Mouse (Mus musculus) forebrain, embryonic 12.5 days (tissue): ENCODE measurements around the gene Sdsl. TPM values are rescaled to one million over a fixed set of nuclear protein-coding genes. Genes with fewer than 3 reads are reported as not detected.

Experiments
- ATAC-seq: fragments of 200-750 bp; cut with Nextera tagmentation; 2 replicates; pipeline ENCODE4 v1.8.0; 2017; ENCODE audit warnings: moderate TSS enrichment; ENCODE audit not compliant: low FRiP score
- H3K27ac ChIP-seq: fragments of 300-500 bp; sonication (generic); 2 replicates; pipeline ENCODE4 v1.5.1; 2016; ENCODE audit warnings: mild to moderate bottlenecking
- H3K27me3 ChIP-seq: fragments of 300-500 bp; sonication (generic); 2 replicates; pipeline ENCODE4 v1.6.1; 2016; ENCODE audit warnings: mild to moderate bottlenecking
- H3K36me3 ChIP-seq: fragments of 300-500 bp; sonication (generic); replicated peaks from 2 replicates; pipeline ENCODE4 v1.6.1; 2016; ENCODE audit warnings: mild to moderate bottlenecking
- H3K4me1 ChIP-seq: fragments of 300-500 bp; sonication (generic); 2 replicates; pipeline ENCODE4 v1.6.1; 2016
- H3K4me2 ChIP-seq: fragments of 300-500 bp; sonication (generic); 2 replicates; pipeline ENCODE4 v1.6.1; 2016; ENCODE audit warnings: mild to moderate bottlenecking, moderate library complexity
- H3K4me3 ChIP-seq: fragments of 300-500 bp; sonication (generic); replicated peaks from 2 replicates; pipeline ENCODE4 v1.5.1; 2016; ENCODE audit warnings: mild to moderate bottlenecking
- H3K9ac ChIP-seq: fragments of 300-500 bp; sonication (generic); 2 replicates; pipeline ENCODE4 v1.6.1; 2016; ENCODE audit warnings: mild to moderate bottlenecking
- H3K9me3 ChIP-seq: fragments of 300-500 bp; sonication (generic); 2 replicates; pipeline ENCODE4 v1.6.1; 2016
- WGBS: fragments of 180-500 bp; shearing (Covaris S2); methylation state at CpG from one replicate; pipeline ENCODE4 v1.1.7; 2016; 5-methylcytosine and 5-hydroxymethylcytosine counted together
- polyA plus RNA-seq: library from polyadenylated mRNA; unstranded; fragments of >200 nt; fragmentation: Nextera tagmentation; extraction: Ambion mirVana; gene quantifications from 2 replicates; pipeline ENCODE4 v1.2.1, GENCODE M21; 2016

The Sdsl gene
- polyA plus RNA-seq, 1 experiment from 2014 or later, result 4.5 TPM

- peak; percentile 73 for ATAC-seq
- under 1% methylated on average over 69 of the region's 69 CpGs for WGBS
Measured at GRCm38 (mm10) chr5:120431649-120432485, 40.7 kb downstream of the Sdsl start, which contains the start of gene Lhx5. Lhx5 (plus strand) TSS chr5:120431699.

GRCm38 (mm10) chr5:120431001-120431583 lies 41.5 kb downstream of the Sdsl start:
- Histone ChIP-seq H3K27me3 (peaks cover 98% of the 10 kb centered on the region), H3K4me1 (peaks cover 50% of the 10 kb centered on the region), H3K9me3 (no peaks in the 10 kb centered on the region), H3K36me3 (no peaks in the 10 kb centered on the region), H3K27ac (peak overlapping the region; percentile 80), H3K4me2 (peak overlapping the region; percentile 51), H3K4me3 (peak overlapping the region; percentile 49), H3K9ac (peak overlapping the region; percentile 63)
- ATAC-seq, result no peak
- WGBS, result under 1% methylated on average over 30 of the region's 30 CpGs

More at GRCm38 (mm10) chr5:120431649-120432485, 40.7 kb downstream of the Sdsl start, which contains the start of gene Lhx5:
- peak within 1 kb of the TSS; percentile 49 for H3K4me3 ChIP-seq
- H3K27me3 ChIP-seq, result peaks cover 98% of the 10 kb centered on the region
- peak within 1 kb of the TSS; percentile 64 for H3K9ac ChIP-seq
- peaks cover 53% of the 10 kb centered on the region for H3K4me1 ChIP-seq
- peak within 1 kb of the TSS; percentile 51 for H3K4me2 ChIP-seq
- no peaks in the 10 kb centered on the region for H3K36me3 ChIP-seq
- no peaks in the 10 kb centered on the region for H3K9me3 ChIP-seq
- H3K27ac ChIP-seq, result peak within 1 kb of the TSS; percentile 80

DNA sequence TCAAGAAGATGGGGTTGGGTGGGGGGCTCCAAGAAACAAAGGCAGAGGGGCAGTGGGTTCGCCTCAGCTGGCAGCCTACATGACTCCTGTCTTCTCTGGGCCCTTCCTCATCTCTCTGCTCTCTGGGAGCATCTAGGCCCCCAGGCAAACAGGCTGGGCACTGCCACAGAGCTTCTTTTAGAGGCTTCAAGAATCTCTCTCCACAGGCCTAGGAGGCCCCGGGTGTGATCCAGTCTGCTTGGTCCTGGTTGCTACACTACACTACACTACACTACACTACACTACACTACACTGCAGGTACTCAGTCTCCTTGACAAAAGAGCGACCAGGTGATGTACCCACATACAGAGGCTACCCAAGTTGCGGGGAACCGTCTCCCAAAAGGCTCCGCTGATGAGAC lies 42.9 kb downstream of the Sdsl start:
- 0 out of 2 replicates have a peak overlapping the region, but pooled peaks have one; percentile 25 for H3K9ac ChIP-seq
- H3K4me1 ChIP-seq, result peaks cover 41% of the 10 kb centered on the region
- H3K9me3 ChIP-seq, result no peaks in the 10 kb centered on the region
- H3K27ac ChIP-seq, result peak overlapping the region; percentile 63
- H3K4me3 ChIP-seq, result peak overlapping the region; percentile 23
- H3K36me3 ChIP-seq, result no peaks in the 10 kb centered on the region
- ATAC-seq, result no peak
- WGBS, result 26% methylated on average over 6 of the region's 6 CpGs
- H3K27me3 ChIP-seq, result peaks cover 98% of the 10 kb centered on the region
- peak overlapping the region; percentile 43 for H3K4me2 ChIP-seq

- ATAC-seq, result no peak
- H3K9me3 ChIP-seq, result no peaks in the 10 kb centered on the region
- H3K36me3 ChIP-seq, result no peaks in the 10 kb centered on the region
- H3K4me3 ChIP-seq, result peak overlapping the region; percentile 23; the same call in 1 of the 2 replicates
- H3K27me3 ChIP-seq, result peaks cover 98% of the 10 kb centered on the region
- peak overlapping the region; percentile 38; the same call in 1 of the 2 replicates for H3K9ac ChIP-seq
- H3K27ac ChIP-seq, result 0 out of 2 replicates have a peak overlapping the region, but pooled peaks have one; percentile 63
- peaks cover 43% of the 10 kb centered on the region for H3K4me1 ChIP-seq
- WGBS, result 2% methylated on average over 5 of the region's 6 CpGs
- H3K4me2 ChIP-seq, result peak overlapping the region; percentile 43
Measured at GRCm38 (mm10) chr5:120428990-120429389, 43.6 kb downstream of the Sdsl start.

DNA sequence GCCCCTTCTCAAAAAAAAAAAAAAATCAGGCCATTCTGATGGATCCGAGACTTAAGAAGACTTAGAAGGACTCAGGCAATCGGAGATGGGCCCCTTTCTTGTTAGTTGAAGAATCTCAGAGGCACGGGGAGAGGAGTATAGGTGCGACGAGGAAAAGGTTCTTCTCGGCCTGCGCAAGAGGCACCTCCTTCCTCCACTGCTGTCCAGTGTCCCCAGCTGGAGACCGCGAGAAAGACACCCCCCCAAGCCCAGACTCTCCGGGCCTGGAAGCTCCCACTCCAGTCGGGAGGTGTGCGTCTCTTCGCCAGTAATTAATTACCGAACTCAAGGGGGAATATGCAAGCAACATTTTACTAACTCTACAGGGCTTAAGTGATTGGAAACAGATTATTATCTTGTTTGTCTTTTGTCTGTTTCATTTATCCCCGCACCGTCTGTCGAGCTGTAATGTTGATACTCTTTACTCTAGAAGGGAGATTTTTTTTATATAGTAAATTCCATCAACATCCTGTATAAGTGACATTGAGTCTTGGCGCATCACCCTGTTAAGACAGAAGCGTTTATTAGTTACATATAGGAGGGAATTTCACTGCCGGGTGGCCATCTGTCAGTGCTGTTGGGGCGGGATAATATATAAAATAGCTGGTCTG lies 44.3 kb downstream of the Sdsl start:
- Histone ChIP-seq H3K4me1 (peaks cover 41% of the 10 kb centered on the region), H3K27ac (peak overlapping the region; percentile 80), H3K4me2 (peak overlapping the region; percentile 43), H3K9me3 (no peaks in the 10 kb centered on the region), H3K4me3 (peak overlapping the region; percentile 29), H3K27me3 (peaks cover 96% of the 10 kb centered on the region), H3K9ac (peak overlapping the region; percentile 40; the same call in 1 of the 2 replicates), H3K36me3 (no peaks in the 10 kb centered on the region)
- ATAC-seq, result no peak
- WGBS, result 4% methylated on average over 21 of the region's 21 CpGs

- Histone ChIP-seq H3K9me3 (no peaks in the 10 kb centered on the region), H3K4me2 (peak overlapping the region; percentile 43), H3K4me1 (peaks cover 39% of the 10 kb centered on the region), H3K36me3 (no peaks in the 10 kb centered on the region), H3K4me3 (peak overlapping the region; percentile 29), H3K27me3 (peaks cover 97% of the 10 kb centered on the region), H3K27ac (peak overlapping the region; percentile 80), H3K9ac (peak overlapping the region; percentile 40; the same call in 1 of the 2 replicates)
- WGBS, result under 1% methylated on average over 33 of the region's 33 CpGs
- ATAC-seq, result no peak
Measured at GRCm38 (mm10) chr5:120427451-120427938, 45.1 kb downstream of the Sdsl start.

DNA sequence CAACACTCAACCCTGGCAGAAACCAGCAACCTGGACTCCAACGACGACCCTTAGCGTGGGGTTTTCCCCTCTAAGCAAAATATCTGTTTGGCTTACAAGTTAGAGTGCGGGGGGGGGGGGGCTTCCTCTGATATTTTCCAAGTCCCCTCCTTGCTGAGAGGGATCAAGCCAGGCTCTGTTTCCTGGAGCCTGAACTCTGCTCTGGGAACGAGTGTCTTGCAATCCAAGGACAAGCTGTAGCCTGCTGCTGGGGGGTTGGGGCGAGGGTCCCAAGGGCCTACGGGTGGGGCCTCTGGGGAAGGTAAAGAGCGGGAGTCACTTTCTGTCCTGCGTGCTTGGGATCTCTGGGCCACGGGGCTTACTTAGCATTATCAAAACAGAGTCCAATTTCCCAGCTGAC lies 46.0 kb downstream of the Sdsl start:
- H3K4me3 ChIP-seq, result peak overlapping the region; percentile 29
- H3K27ac ChIP-seq, result peak overlapping the region; percentile 80
- no peaks in the 10 kb centered on the region for H3K36me3 ChIP-seq
- 4% methylated on average over 10 of the region's 10 CpGs for WGBS
- peaks cover 97% of the 10 kb centered on the region for H3K27me3 ChIP-seq
- ATAC-seq, result no peak
- no peak overlapping the region for H3K9ac ChIP-seq
- peak overlapping the region; percentile 43 for H3K4me2 ChIP-seq
- H3K9me3 ChIP-seq, result no peaks in the 10 kb centered on the region
- H3K4me1 ChIP-seq, result peaks cover 31% of the 10 kb centered on the region

DNA sequence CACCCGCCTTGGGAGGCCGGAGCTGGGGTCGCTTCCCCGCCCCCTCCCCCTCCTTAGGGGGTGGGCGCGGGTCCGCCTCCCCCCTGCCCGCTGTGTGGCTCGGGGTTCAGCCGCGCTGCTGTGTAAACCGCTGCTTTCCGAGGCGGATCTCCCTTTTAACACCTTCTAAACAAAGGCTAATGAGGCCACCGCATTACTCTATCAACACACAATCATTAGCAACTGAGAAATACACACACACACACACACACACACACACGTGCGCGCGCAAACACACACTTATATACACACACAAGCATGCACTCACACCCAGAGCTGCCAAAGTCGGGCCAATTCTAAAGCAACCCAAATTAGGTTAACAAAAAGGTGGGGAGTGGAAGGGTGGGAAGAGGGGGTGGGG lies 46.9 kb downstream of the Sdsl start:
- H3K9ac ChIP-seq, result 0 out of 2 replicates have a peak overlapping the region, but pooled peaks have one; percentile 29
- H3K4me3 ChIP-seq, result peak overlapping the region; percentile 28
- no peak for ATAC-seq
- peaks cover 28% of the 10 kb centered on the region for H3K4me1 ChIP-seq
- peak overlapping the region; percentile 45 for H3K4me2 ChIP-seq
- no peaks in the 10 kb centered on the region for H3K9me3 ChIP-seq
- peak overlapping the region; percentile 61 for H3K27ac ChIP-seq
- H3K36me3 ChIP-seq, result no peaks in the 10 kb centered on the region
- WGBS, result 0% methylated on average over 15 of the region's 20 CpGs
- H3K27me3 ChIP-seq, result peaks cover 95% of the 10 kb centered on the region

- no peaks in the 10 kb centered on the region for H3K36me3 ChIP-seq
- peak overlapping the region; percentile 45; the same call in 1 of the 2 replicates for H3K4me2 ChIP-seq
- 2% methylated on average over 11 of the region's 11 CpGs for WGBS
- peaks cover 28% of the 10 kb centered on the region for H3K4me1 ChIP-seq
- peak overlapping the region; percentile 28; the same call in 1 of the 2 replicates for H3K4me3 ChIP-seq
- H3K27me3 ChIP-seq, result peaks cover 93% of the 10 kb centered on the region
- peak overlapping the region; percentile 61 for H3K27ac ChIP-seq
- H3K9ac ChIP-seq, result 0 out of 2 replicates have a peak overlapping the region, but pooled peaks have one; percentile 29
- no peaks in the 10 kb centered on the region for H3K9me3 ChIP-seq
- ATAC-seq, result no peak
Measured at GRCm38 (mm10) chr5:120424657-120425056, 48.0 kb downstream of the Sdsl start.

GRCm38 (mm10) chr5:120424039-120424438 lies 48.6 kb downstream of the Sdsl start:
- H3K4me2 ChIP-seq, result peak overlapping the region; percentile 24

GRCm38 (mm10) chr5:120420106-120420505 lies 52.5 kb downstream of the Sdsl start:
- 92% methylated on average over 8 of the region's 8 CpGs for WGBS
- Histone ChIP-seq H3K4me1 (peaks cover 3% of the 10 kb centered on the region; the same call in 1 of the 2 replicates), H3K36me3 (no peaks in the 10 kb centered on the region; the same call in 1 of the 2 replicates), H3K4me3 (no peak overlapping the region), H3K9me3 (no peaks in the 10 kb centered on the region), H3K27me3 (peaks cover 77% of the 10 kb centered on the region), H3K9ac (no peak overlapping the region), H3K4me2 (no peak overlapping the region), H3K27ac (no peak overlapping the region)
- no peak for ATAC-seq

More at GRCm38 (mm10) chr5:120424039-120424438, 48.6 kb downstream of the Sdsl start:
- Histone ChIP-seq H3K27me3 (peaks cover 91% of the 10 kb centered on the region), H3K36me3 (no peaks in the 10 kb centered on the region; the same call in 1 of the 2 replicates), H3K9ac (peak overlapping the region; percentile 25; the same call in 1 of the 2 replicates), H3K4me3 (peak overlapping the region; percentile 14; the same call in 1 of the 2 replicates), H3K4me1 (peaks cover 28% of the 10 kb centered on the region), H3K9me3 (no peaks in the 10 kb centered on the region), H3K27ac (0 out of 2 replicates have a peak overlapping the region, but pooled peaks have one; percentile 20)
- 1% methylated on average over 19 of the region's 19 CpGs for WGBS
- no peak for ATAC-seq
